Mouse (Mus musculus) left cerebral cortex, postnatal 10 days (tissue): Measurements from ENCODE around the gene Zdhhc20. TPM values are rescaled to one million over a fixed set of nuclear protein-coding genes. Genes with fewer than 3 reads are reported as not detected.

Experiments
- microRNA-seq: library from miRNA; unstranded; fragments of <30 nt; microRNA quantifications from one replicate; pipeline ENCODE4 v1.2.0, GENCODE M21; 2022
- total RNA-seq, 2 experiments: library from RNA; stranded (reverse); gene quantifications; 2 replicates each; pipeline ENCODE4 v1.2.3; 2021

Zdhhc20 gene
- total RNA-seq, 2 experiments from 2014 or later = 28.3 to 30.3 TPM

Small RNAs within 50 kb of the gene (microRNA-seq; reads per million reads assigned to microRNA genes)
- 2.0 reads per million for gene Mir3077

Other genes starting within 250 kb of the Zdhhc20 start
- gene Xpo4, start 224.8 kb downstream of the Zdhhc20 start, total RNA-seq = 10 to 100 TPM; 14.8 to 15.2 TPM
- under 1 TPM in 1 of 2 experiments, not detected in 1; 0.65 TPM for gene Gm49361, start 144.2 kb downstream of the Zdhhc20 start, total RNA-seq
- 10 to 100 TPM in 1 of 2 experiments, 1 to 10 TPM in 1; 9.6 to 14.4 TPM for gene Lats2, start 131.9 kb downstream of the Zdhhc20 start, total RNA-seq
- gene Sap18, start 92.1 kb downstream of the Zdhhc20 start, total RNA-seq = 10 to 100 TPM; 33.2 to 69.0 TPM
- 1 to 10 TPM; 1.8 to 2.1 TPM for gene Ska3, start 64.1 kb downstream of the Zdhhc20 start, total RNA-seq
- 10 to 100 TPM; 80.9 to 86.9 TPM for gene Mrpl57, start 64.0 kb downstream of the Zdhhc20 start, total RNA-seq
- gene Micu2, start 109.0 kb upstream of the Zdhhc20 start, total RNA-seq = 10 to 100 TPM; 34.5 to 35.4 TPM
- 10 to 100 TPM; 16.4 to 16.7 TPM for gene Fgf9, start 180.3 kb upstream of the Zdhhc20 start, total RNA-seq